In the genomic region with DNA sequence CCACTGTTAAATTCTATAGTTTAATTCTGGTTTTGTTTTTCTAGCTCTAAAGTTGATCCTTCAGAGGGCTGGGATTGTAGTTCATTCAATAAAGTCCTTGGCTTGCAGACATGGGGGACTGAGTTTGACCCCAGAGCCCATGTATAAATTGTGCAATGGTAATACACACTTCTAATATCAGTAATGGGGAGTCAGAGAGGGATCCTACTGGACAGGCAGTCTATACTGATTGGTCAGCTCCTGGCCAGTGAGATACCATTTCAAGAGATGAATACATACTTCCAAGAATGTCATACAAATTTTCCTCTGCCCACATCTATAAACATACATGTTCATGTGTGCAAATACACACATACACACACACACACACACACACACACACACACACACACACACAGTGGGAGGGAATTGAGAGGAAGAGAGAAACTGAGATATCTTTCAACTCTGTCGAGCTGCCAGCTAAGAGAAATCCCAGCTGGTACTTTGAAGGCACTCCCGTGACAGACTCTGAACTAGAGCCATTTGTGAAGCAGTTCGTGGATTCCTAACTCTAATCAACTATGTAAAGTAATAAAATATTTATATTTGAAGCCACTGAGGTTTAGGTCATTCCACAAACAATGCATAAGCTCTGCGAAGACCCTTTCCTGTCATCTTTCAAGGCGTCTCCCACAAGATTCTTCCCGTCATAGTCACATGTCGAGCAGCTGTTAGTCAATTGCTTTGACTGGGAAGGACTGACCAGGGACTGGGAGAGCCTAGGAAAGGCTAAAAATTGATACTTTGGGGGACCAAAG, we compare ENCODE assay signal across 25 mouse cellular contexts.
A peak's percentile ranks its signal among the peaks of the same experiment; 100 is the strongest.
DNase-seq lines count a peak whose midpoint lies in the region; ATAC-seq and TF ChIP-seq lines count a peak whose summit lies in the region.
"Had no signal": no experiment of that assay in that cellular context is flagged by ENCODE, and none has a peak within 500 bp of the region (broad histone marks: within the 10 kb centered on the region; RNA-seq: fewer than 3 reads in every experiment).

No protein-coding gene starts in this region.

- no peaks in the 10 kb centered on the region for H3K36me3 ChIP-seq in stomach, postnatal 0 days (ENCODE audit: control insufficient read depth, insufficient read depth, low read length)
- H3K36me3 ChIP-seq: heart, embryonic 15.5 days; hindbrain, embryonic 10.5 days; neural tube, embryonic 15.5 days had no signal

- 32% methylated on average over 7 of the region's 7 CpGs for WGBS in stomach, postnatal 0 days

- no peaks in the 10 kb centered on the region for H3K9me3 ChIP-seq in stomach, postnatal 0 days (ENCODE audit: control insufficient read depth, low read length)
- H3K9me3 ChIP-seq: forebrain, embryonic 13.5 days; heart, embryonic 15.5 days; hindbrain, embryonic 10.5 days; neural tube, embryonic 15.5 days had no signal

- no peaks in the 10 kb centered on the region for H3K4me1 ChIP-seq in stomach, postnatal 0 days (replicated peaks; ENCODE audit: control insufficient read depth, insufficient read depth)
- H3K4me1 ChIP-seq: heart, embryonic 15.5 days; hindbrain, embryonic 10.5 days; neural tube, embryonic 15.5 days had no signal

- no peak overlapping the region for H3K4me2 ChIP-seq in stomach, postnatal 0 days (replicated peaks; ENCODE audit: low read depth)
- H3K4me2 ChIP-seq: forebrain, embryonic 13.5 days; heart, embryonic 15.5 days; neural tube, embryonic 15.5 days had no signal

- H3K27ac ChIP-seq in stomach, postnatal 0 days (replicated peaks), result peak overlapping the region; percentile 72
- H3K27ac ChIP-seq: forebrain, embryonic 13.5 days; heart, embryonic 15.5 days; hindbrain, embryonic 10.5 days; left cerebral cortex, adult 2 months; neural tube, embryonic 15.5 days had no signal

- H3K9ac ChIP-seq in stomach, postnatal 0 days (ENCODE audit: low read length), result no peak overlapping the region
- H3K9ac ChIP-seq: forebrain, embryonic 13.5 days; heart, embryonic 15.5 days; liver, postnatal 0 days; neural tube, embryonic 15.5 days had no signal

- TF ChIP-seq CTCF in stomach, postnatal 0 days (IDR thresholded peaks at IDR 0.05; ENCODE audit: low read depth), result no peak

- DNase-seq in heart, postnatal 4 days, result peak; percentile 9
- DNase-seq in heart, adult 11 months, result no peak
- peak; percentile 15 for DNase-seq in kidney, postnatal 14 days
- DNase-seq in kidney, adult 8-10 months, result no peak
- peak; percentile 18 for DNase-seq in retina, embryonic 14.5 days (ENCODE audit: low spot score)
- no peak for DNase-seq in retina, postnatal 1 day
- no peak for DNase-seq in stomach, postnatal 0 days (ENCODE audit: low spot score)
- no peak for DNase-seq in left cerebral cortex, adult 11 months (ENCODE audit: low spot score)
- DNase-seq: adrenal gland, postnatal 25 days; cerebellum, adult 11-12 months; cerebellum, postnatal 14 days; embryo, embryonic 11 days; gastrocnemius, postnatal 14 days; left cerebral cortex, postnatal 4 days; liver; liver, postnatal 0 days; right cerebral cortex, postnatal 25 days; thymus, postnatal 25 days had no signal

- no peak for TF ChIP-seq EP300 in stomach, postnatal 0 days (optimal IDR thresholded peaks at IDR 0.05)

- peak; percentile 49; the same call in 1 of the 2 replicates for ATAC-seq in stomach, postnatal 0 days (ENCODE audit: low FRiP score, low TSS enrichment)
- ATAC-seq: forebrain, embryonic 13.5 days; liver, postnatal 0 days; midbrain, embryonic 16.5 days had no signal

- no peaks in the 10 kb centered on the region for H3K27me3 ChIP-seq in stomach, postnatal 0 days (ENCODE audit: control insufficient read depth, insufficient read depth, low read length)
- H3K27me3 ChIP-seq: CH12.LX; forebrain, embryonic 13.5 days; heart, embryonic 15.5 days; neural tube, embryonic 15.5 days had no signal

- no peak overlapping the region for H3K4me3 ChIP-seq in stomach, postnatal 0 days (ENCODE audit: low read depth, low read length)
- H3K4me3 ChIP-seq: forebrain, embryonic 13.5 days; heart, embryonic 15.5 days; hindbrain, embryonic 10.5 days; left cerebral cortex, adult 2 months; neural tube, embryonic 15.5 days had no signal

Comparison
In these comparisons a context has a peak if more than half of its experiments do, and no peak if none do; other contexts are left out.
1. DNase-seq: peak in heart, postnatal 4 days (single experiment), kidney, postnatal 14 days (single experiment) and retina, embryonic 14.5 days (single experiment); none in heart, adult 11 months (single experiment), kidney, adult 8-10 months (0 of 2), retina, postnatal 1 day (single experiment), stomach, postnatal 0 days (single experiment) and left cerebral cortex, adult 11 months (single experiment).